Comparison of ENCODE assay signal across 8 mouse cellular contexts in the genomic region with DNA sequence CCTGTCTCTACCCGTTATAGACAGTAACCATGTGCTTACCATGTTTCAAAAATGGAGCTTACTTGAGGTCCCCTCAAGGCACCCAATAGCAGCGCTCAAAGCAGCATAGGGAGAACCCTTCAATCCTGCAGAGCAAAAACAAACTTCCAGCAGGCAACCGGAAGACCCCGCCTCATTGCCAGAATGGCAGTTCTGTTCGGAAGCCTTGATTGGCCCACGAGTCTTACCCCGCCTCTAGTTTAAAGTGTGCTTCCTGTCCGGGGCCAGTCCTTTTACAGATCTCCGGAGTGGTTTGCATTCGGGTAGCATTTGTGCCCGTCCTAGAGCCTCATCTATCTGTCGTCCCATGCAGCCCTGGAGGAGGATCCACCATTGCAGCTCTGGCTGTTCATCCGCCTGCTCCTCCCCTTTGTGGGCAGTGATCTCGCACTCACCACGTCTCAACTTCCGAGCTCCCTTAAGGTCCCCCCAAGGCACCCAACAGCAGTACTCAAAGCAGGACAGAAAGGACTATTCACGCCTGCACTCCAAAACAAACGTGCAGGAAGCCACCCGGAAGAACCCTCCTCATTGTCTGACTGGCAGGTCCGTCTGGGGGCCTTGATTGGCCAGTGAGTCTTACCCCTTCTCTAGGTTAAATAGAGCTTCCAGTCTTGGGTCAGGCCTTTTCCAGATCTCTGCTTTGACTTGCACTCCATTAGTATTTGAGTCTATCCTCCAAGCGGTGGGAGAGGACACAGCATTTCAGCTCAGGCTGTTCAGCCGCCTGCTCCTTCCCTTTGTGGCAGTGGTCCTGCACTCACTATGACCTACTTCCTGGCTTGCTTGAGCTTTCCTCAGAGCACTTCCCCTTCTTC. TPM values are rescaled to one million over a fixed set of nuclear protein-coding genes. Genes with fewer than 3 reads are reported as not detected.
DNase-seq lines count a peak whose midpoint lies in the region; ATAC-seq lines count a peak whose summit lies in the region.

No protein-coding gene starts in this region.

- DNase-seq in adipocyte (ENCODE audit: low spot score): peak; percentile 94
- peak; percentile 76 for DNase-seq in embryo, embryonic 10 days (ENCODE audit: low spot score)
- DNase-seq in gastrocnemius, postnatal 10 days: peak; percentile 71
- peak; percentile 84 for DNase-seq in induced T-regulatory cell, adult 2 months (ENCODE audit: low read depth)
- DNase-seq in left cerebral cortex, adult 8-10 months (ENCODE audit: low spot score in 2 of 2): peak; percentile 52 to 85
- peak; percentile 91 for DNase-seq in right cerebral cortex, adult 18-20 months
- peak; percentile 45 for DNase-seq in urinary bladder, adult 2 months (ENCODE audit: low spot score)

- peak; percentile 94 for ATAC-seq in megakaryocyte, adult 5-6 weeks (ENCODE audit: poor library complexity, severe bottlenecking)

RNA-seq across cellular contexts. Expression of gene Erap1, which starts 22.0 kb away (rescaled TPM):
- 10 to 100 TPM; 17.2 to 26.9 TPM for total RNA-seq in gastrocnemius, postnatal 10 days (2021)
- total RNA-seq in left cerebral cortex, adult 8-10 months (2022): 10 to 100 TPM in 3 of 4 experiments, 1 to 10 TPM in 1; 9.6 to 17.1 (median 13.1) TPM
- 76.1 and 106 TPM in 2 replicates for total RNA-seq in megakaryocyte, adult 5-6 weeks (2015)
- total RNA-seq in megakaryocyte, adult 5-6 weeks (2017): 112 and 123 TPM in 2 replicates
- 26.2 and 35.4 TPM in 2 replicates for polyA plus RNA-seq in urinary bladder, adult 2 months (2012; rRNA removed)

Comparison
In these comparisons a context has a peak if more than half of its experiments do, and no peak if none do; other contexts are left out.
1. Peak in every context shown above with its lines: DNase-seq and ATAC-seq.